Mouse (Mus musculus): ENCODE measurements around the gene Gm30083. TPM values are rescaled to one million over a fixed set of nuclear protein-coding genes. Genes with fewer than 3 reads are reported as not detected.

Gene Gm30083
- not detected for total RNA-seq (2023)

DNA sequence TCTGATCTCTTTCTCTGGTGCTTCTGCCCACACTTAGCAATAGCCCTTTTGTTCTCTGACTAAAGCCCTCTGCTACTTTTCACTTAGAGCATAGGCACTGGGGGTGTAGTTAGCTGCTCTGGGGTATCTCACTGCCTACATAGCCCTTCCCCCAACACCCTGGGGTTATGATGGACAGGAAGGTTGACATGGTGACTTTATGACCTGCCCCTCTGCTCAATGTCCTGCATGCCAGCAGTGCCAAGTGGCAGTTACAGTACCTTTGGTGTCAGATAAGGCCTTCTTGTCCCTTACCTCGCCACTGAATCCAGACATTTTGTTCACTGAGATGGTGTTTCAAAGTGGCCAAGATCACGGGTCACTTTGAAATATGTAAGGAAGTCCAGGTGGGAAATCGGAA, at the start of gene Gm30083:
TSS of gene Gm30083 (minus strand) at position 120 of the 400 bp plus-strand sequence.

DNA sequence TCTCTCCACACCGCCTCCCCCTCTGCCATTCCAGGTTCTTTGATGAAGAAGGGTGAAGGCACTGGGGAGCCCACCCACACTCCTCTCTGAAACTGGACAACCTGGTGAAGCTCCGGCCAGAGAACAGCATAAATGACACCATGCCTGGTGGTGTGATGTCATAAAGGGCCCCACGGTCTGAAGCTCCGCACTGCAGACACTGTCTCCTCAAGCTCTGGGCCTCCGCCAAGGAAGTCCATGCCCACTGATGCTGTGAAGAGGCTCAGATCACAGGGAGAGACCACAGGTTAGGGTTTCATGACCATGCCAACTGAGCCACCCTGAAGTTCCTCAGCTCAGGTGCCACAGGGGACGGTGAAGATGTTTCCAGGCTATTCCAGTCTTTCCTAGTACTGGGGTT, 37.5 kb upstream of the Gm30083 start, which contains the start of gene Antxrl:
TSS of gene Antxrl (plus strand) at position 192 of the 400 bp plus-strand sequence.

GRCm38 (mm10) chr14:34016381-34016780, 1.4 kb upstream of the Gm30083 start, which contains the start of gene Gm5460:
Gm5460 (plus strand) TSS chr14:34016758.

DNA sequence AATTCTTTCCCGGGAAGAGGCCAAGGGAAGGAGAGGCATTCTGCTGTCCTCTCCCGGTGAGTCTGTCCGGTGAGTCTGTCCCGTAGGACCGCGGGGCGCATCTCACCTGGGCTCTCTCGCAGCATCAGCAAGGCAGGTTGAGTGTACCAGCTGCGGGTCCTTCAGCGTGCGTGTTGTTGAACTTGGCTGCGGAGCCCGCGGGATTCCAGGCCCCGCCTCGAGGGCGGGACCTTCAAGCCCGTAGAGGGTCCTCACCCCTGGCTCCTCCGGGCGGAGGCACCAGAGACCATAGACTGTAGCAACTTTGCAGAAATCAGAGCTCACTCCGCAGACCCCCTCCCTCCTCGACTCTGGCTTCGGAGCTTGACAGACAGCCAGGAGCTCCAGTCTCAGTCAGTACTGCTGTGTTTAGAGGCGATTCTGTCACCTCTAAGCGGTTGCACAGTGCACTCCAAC, 36.4 kb downstream of the Gm30083 start, which contains the start of gene Zfp488:
TSS of gene Zfp488 (minus strand) at position 161 of the 456 bp plus-strand sequence.

DNA sequence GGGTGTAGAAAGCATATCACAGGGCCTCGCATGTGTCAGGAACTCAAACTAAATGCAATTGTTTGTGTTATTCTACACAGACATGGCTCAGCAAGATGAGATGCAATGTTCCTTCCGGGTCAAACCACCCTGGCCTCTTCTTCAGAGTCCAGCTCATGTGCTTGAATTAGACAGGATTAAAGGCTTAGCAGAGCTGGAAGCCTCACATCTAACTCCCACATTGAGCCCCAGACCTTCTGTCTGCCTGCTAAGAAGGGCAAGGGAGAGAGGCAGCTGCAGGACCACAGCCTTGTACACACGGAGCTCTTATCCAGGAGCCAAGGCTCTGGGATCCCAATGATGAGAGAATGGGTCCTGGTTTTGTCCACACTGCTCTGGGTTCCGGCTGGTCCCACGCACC, 61.2 kb downstream of the Gm30083 start, which contains the start of gene Rbp3:
TSS of gene Rbp3 (plus strand) at position 243 of the 400 bp plus-strand sequence.

GRCm38 (mm10) chr14:33940739-33941138, 74.2 kb downstream of the Gm30083 start, which contains the start of gene Gdf2:
Gdf2 (plus strand) TSS chr14:33941039.

Other genes with a start within 250 kb of the Gm30083 start
- gene Gdf10, start 91.6 kb downstream of the Gm30083 start, total RNA-seq (2023): not detected
- not detected for gene Gdf2, start 74.1 kb downstream of the Gm30083 start, total RNA-seq (2023)
- not detected for gene Rbp3, start 61.2 kb downstream of the Gm30083 start, total RNA-seq (2023)
- gene Zfp488, start 36.4 kb downstream of the Gm30083 start, total RNA-seq (2023): under 1 TPM in 1 of 2 experiments, not detected in 1; 0.11 TPM
- not detected for gene Gm5460, start 1.6 kb upstream of the Gm30083 start, total RNA-seq (2023)
- gene Antxrl, start 37.5 kb upstream of the Gm30083 start, total RNA-seq (2023): not detected
- not detected for gene Anxa8, start 70.8 kb upstream of the Gm30083 start, total RNA-seq (2023)
- not detected for gene A630023A22Rik, start 87.6 kb upstream of the Gm30083 start, total RNA-seq (2023)
- not detected for gene Npy4r, start 137.3 kb upstream of the Gm30083 start, total RNA-seq (2023)
- not detected for gene Gprin2, start 186.5 kb upstream of the Gm30083 start, total RNA-seq (2023)
- not detected for gene Syt15, start 204.4 kb upstream of the Gm30083 start, total RNA-seq (2023)